Mouse (Mus musculus): ENCODE results near the gene Dnmt3a. TPM values are rescaled to one million over a fixed set of nuclear protein-coding genes. Genes with fewer than 3 reads are reported as not detected.

Gene Dnmt3a
- polyA plus RNA-seq, 2 experiments: 48.7 to 74.5 TPM

GRCm38 (mm10) chr12:3771080-3771479, 34.7 kb upstream of the Dnmt3a start:
- no peak for TF ChIP-seq POLR2A (IDR thresholded peaks at IDR 0.05; ENCODE audit: borderline replicate concordance, extremely low read depth, insufficient read depth, insufficient read length)
- Histone ChIP-seq H3K9ac (ENCODE audit: low read depth, low read length, severe bottlenecking) (no peak overlapping the region), H3K4me1 (ENCODE audit: control insufficient read depth, insufficient read depth, low read length) (no peaks in the 10 kb centered on the region), H3K27me3 (ENCODE audit: control insufficient read depth, insufficient read depth, low read length) (no peaks in the 10 kb centered on the region), H3K9me3 (ENCODE audit: control insufficient read depth, low read length) (no peaks in the 10 kb centered on the region), H3K4me3 (replicated peaks; ENCODE audit: low read length) (no peak overlapping the region), H3K36me3 (ENCODE audit: control insufficient read depth, insufficient read depth, low read length) (peaks cover 20% of the 10 kb centered on the region), H3K27ac (replicated peaks; ENCODE audit: low read depth, low read length) (no peak overlapping the region), H3K4me2 (replicated peaks; ENCODE audit: low read depth, low read length, severe bottlenecking) (no peak overlapping the region)
- DNase-seq (ENCODE audit: low spot score) (no peak), ATAC-seq (ENCODE audit: low FRiP score, low read depth) (no peak)
- WGBS: 89% methylated on average over 2 of the region's 2 CpGs

- DNase-seq (ENCODE audit: low spot score) (no peak), ATAC-seq (ENCODE audit: low FRiP score, low read depth) (no peak)
- peaks cover 20% of the 10 kb centered on the region for H3K36me3 ChIP-seq (ENCODE audit: control insufficient read depth, insufficient read depth, low read length)
- no peak overlapping the region for H3K4me2 ChIP-seq (replicated peaks; ENCODE audit: low read depth, low read length, severe bottlenecking)
- H3K27me3 ChIP-seq (ENCODE audit: control insufficient read depth, insufficient read depth, low read length): no peaks in the 10 kb centered on the region
- H3K27ac ChIP-seq (replicated peaks; ENCODE audit: low read depth, low read length): no peak overlapping the region
- no peak for TF ChIP-seq POLR2A (IDR thresholded peaks at IDR 0.05; ENCODE audit: borderline replicate concordance, extremely low read depth, insufficient read depth, insufficient read length)
- no peak overlapping the region for H3K9ac ChIP-seq (ENCODE audit: low read depth, low read length, severe bottlenecking)
- H3K4me3 ChIP-seq (replicated peaks; ENCODE audit: low read length): no peak overlapping the region
- 85% methylated on average over 3 of the region's 3 CpGs for WGBS
- no peaks in the 10 kb centered on the region for H3K9me3 ChIP-seq (ENCODE audit: control insufficient read depth, low read length)
- no peaks in the 10 kb centered on the region for H3K4me1 ChIP-seq (ENCODE audit: control insufficient read depth, insufficient read depth, low read length)
Observed at GRCm38 (mm10) chr12:3773643-3774042, 32.2 kb upstream of the Dnmt3a start.

GRCm38 (mm10) chr12:3776015-3776414, 29.8 kb upstream of the Dnmt3a start:
- H3K4me1 ChIP-seq (ENCODE audit: control insufficient read depth, insufficient read depth, low read length): peaks cover 11% of the 10 kb centered on the region

GRCm38 (mm10) chr12:3777682-3778081, 28.1 kb upstream of the Dnmt3a start:
- no peaks in the 10 kb centered on the region for H3K9me3 ChIP-seq (ENCODE audit: control insufficient read depth, low read length)
- WGBS: 91% methylated on average over 5 of the region's 5 CpGs

More at GRCm38 (mm10) chr12:3776015-3776414, 29.8 kb upstream of the Dnmt3a start:
- ATAC-seq (ENCODE audit: low FRiP score, low read depth): no peak
- peaks cover 20% of the 10 kb centered on the region for H3K36me3 ChIP-seq (ENCODE audit: control insufficient read depth, insufficient read depth, low read length)
- no peak overlapping the region for H3K9ac ChIP-seq (ENCODE audit: low read depth, low read length, severe bottlenecking)
- H3K4me2 ChIP-seq (replicated peaks; ENCODE audit: low read depth, low read length, severe bottlenecking): no peak overlapping the region
- 93% methylated on average over 2 of the region's 2 CpGs for WGBS
- no peak for TF ChIP-seq POLR2A (IDR thresholded peaks at IDR 0.05; ENCODE audit: borderline replicate concordance, extremely low read depth, insufficient read depth, insufficient read length)
- H3K27ac ChIP-seq (replicated peaks; ENCODE audit: low read depth, low read length): no peak overlapping the region
- no peaks in the 10 kb centered on the region for H3K9me3 ChIP-seq (ENCODE audit: control insufficient read depth, low read length)
- no peaks in the 10 kb centered on the region for H3K27me3 ChIP-seq (ENCODE audit: control insufficient read depth, insufficient read depth, low read length)
- H3K4me3 ChIP-seq (replicated peaks; ENCODE audit: low read length): no peak overlapping the region
- DNase-seq (ENCODE audit: low spot score): no peak

GRCm38 (mm10) chr12:3778286-3778685, 27.5 kb upstream of the Dnmt3a start:
- Histone ChIP-seq H3K4me2 (replicated peaks; ENCODE audit: low read depth, low read length, severe bottlenecking) (no peak overlapping the region), H3K36me3 (ENCODE audit: control insufficient read depth, insufficient read depth, low read length) (peaks cover 11% of the 10 kb centered on the region), H3K4me1 (ENCODE audit: control insufficient read depth, insufficient read depth, low read length) (peaks cover 25% of the 10 kb centered on the region), H3K9me3 (ENCODE audit: control insufficient read depth, low read length) (no peaks in the 10 kb centered on the region), H3K27me3 (ENCODE audit: control insufficient read depth, insufficient read depth, low read length) (no peaks in the 10 kb centered on the region), H3K9ac (ENCODE audit: low read depth, low read length, severe bottlenecking) (no peak overlapping the region), H3K4me3 (replicated peaks; ENCODE audit: low read length) (no peak overlapping the region), H3K27ac (replicated peaks; ENCODE audit: low read depth, low read length) (no peak overlapping the region)
- ATAC-seq (ENCODE audit: low FRiP score, low read depth): no peak
- no peak for TF ChIP-seq POLR2A (IDR thresholded peaks at IDR 0.05; ENCODE audit: borderline replicate concordance, extremely low read depth, insufficient read depth, insufficient read length)
- 84% methylated on average over 6 of the region's 6 CpGs for WGBS
- DNase-seq (ENCODE audit: low spot score): no peak

More at GRCm38 (mm10) chr12:3777682-3778081, 28.1 kb upstream of the Dnmt3a start:
- TF ChIP-seq POLR2A (IDR thresholded peaks at IDR 0.05; ENCODE audit: borderline replicate concordance, extremely low read depth, insufficient read depth, insufficient read length): no peak
- no peaks in the 10 kb centered on the region for H3K27me3 ChIP-seq (ENCODE audit: control insufficient read depth, insufficient read depth, low read length)
- no peak overlapping the region for H3K9ac ChIP-seq (ENCODE audit: low read depth, low read length, severe bottlenecking)
- DNase-seq (ENCODE audit: low spot score) (no peak), ATAC-seq (ENCODE audit: low FRiP score, low read depth) (no peak)
- no peak overlapping the region for H3K4me2 ChIP-seq (replicated peaks; ENCODE audit: low read depth, low read length, severe bottlenecking)
- H3K4me1 ChIP-seq (ENCODE audit: control insufficient read depth, insufficient read depth, low read length): peaks cover 21% of the 10 kb centered on the region
- peaks cover 17% of the 10 kb centered on the region for H3K36me3 ChIP-seq (ENCODE audit: control insufficient read depth, insufficient read depth, low read length)
- H3K27ac ChIP-seq (replicated peaks; ENCODE audit: low read depth, low read length): no peak overlapping the region
- no peak overlapping the region for H3K4me3 ChIP-seq (replicated peaks; ENCODE audit: low read length)

- ATAC-seq (ENCODE audit: low FRiP score, low read depth): no peak
- no peaks in the 10 kb centered on the region for H3K27me3 ChIP-seq (ENCODE audit: control insufficient read depth, insufficient read depth, low read length)
- 69% methylated on average over 2 of the region's 2 CpGs for WGBS
- no peaks in the 10 kb centered on the region for H3K9me3 ChIP-seq (ENCODE audit: control insufficient read depth, low read length)
- H3K4me2 ChIP-seq (replicated peaks; ENCODE audit: low read depth, low read length, severe bottlenecking): no peak overlapping the region
- DNase-seq (ENCODE audit: low spot score): no peak
- H3K9ac ChIP-seq (ENCODE audit: low read depth, low read length, severe bottlenecking): no peak overlapping the region
- TF ChIP-seq POLR2A (IDR thresholded peaks at IDR 0.05; ENCODE audit: borderline replicate concordance, extremely low read depth, insufficient read depth, insufficient read length): no peak
- peaks cover 1% of the 10 kb centered on the region; the same call in 1 of the 2 replicates for H3K36me3 ChIP-seq (ENCODE audit: control insufficient read depth, insufficient read depth, low read length)
- peaks cover 31% of the 10 kb centered on the region for H3K4me1 ChIP-seq (ENCODE audit: control insufficient read depth, insufficient read depth, low read length)
- H3K27ac ChIP-seq (replicated peaks; ENCODE audit: low read depth, low read length): no peak overlapping the region
- H3K4me3 ChIP-seq (replicated peaks; ENCODE audit: low read length): no peak overlapping the region
Observed at GRCm38 (mm10) chr12:3779639-3780038, 26.2 kb upstream of the Dnmt3a start.

Measured in limb, embryonic 14.5 days (tissue).